Mouse (Mus musculus): Measurements from ENCODE around the gene Perm1.

Gene Perm1

GRCm38 (mm10) chr4:156236651-156237447 lies 21.2 kb downstream of the Perm1 start:
- in situ Hi-C loops (cut with MboI, MseI) = no loop called here

DNA sequence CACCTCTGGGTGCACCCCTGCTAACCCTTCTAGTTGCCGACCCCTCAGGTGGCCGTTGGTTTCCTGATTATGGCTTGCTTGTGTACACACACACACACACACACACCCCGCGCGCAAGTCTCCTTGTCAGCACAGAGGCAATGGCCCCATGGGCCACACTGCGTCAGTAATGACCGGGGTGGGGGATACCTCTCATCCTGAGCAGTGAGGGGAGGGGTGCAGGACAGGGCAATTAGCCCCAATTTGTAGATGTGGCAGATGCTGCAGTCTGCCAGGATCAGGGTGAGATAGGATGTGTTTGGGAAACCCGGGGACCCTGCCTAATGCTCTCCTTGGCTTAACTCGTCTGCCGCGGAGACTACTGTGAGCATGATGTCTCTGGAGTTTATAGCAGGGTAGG lies 33.9 kb downstream of the Perm1 start:
- in situ Hi-C loops (cut with MboI, MseI) = loop anchor here (5.0 kb wide), 1 partner anchor 93 kb away; no protein-coding TSS in a partner anchor

GRCm38 (mm10) chr4:156251081-156251480 lies 35.4 kb downstream of the Perm1 start:
- in situ Hi-C loops (cut with MboI, MseI) = no loop called here

GRCm38 (mm10) chr4:156252140-156252539 lies 36.5 kb downstream of the Perm1 start:
- in situ Hi-C loops (cut with MboI, MseI) = no loop called here

GRCm38 (mm10) chr4:156252619-156253018 lies 37.0 kb downstream of the Perm1 start:
- in situ Hi-C loops (cut with MboI, MseI) = no loop called here

GRCm38 (mm10) chr4:156253043-156253442 lies 37.4 kb downstream of the Perm1 start:
- in situ Hi-C loops (cut with MboI, MseI) = no loop called here

GRCm38 (mm10) chr4:156254361-156255077 lies 38.9 kb downstream of the Perm1 start:
- in situ Hi-C loops (cut with MboI, MseI) = no loop called here

GRCm38 (mm10) chr4:156255078-156255839 lies 39.6 kb downstream of the Perm1 start, which contains the start of gene Samd11:
Gene Samd11 (minus strand): TSS chr4:156255657.
- in situ Hi-C loops (cut with MboI, MseI) = no loop called here
